Mouse (Mus musculus): Measurements from ENCODE around the gene Rad54l2. TPM values are rescaled to one million over a fixed set of nuclear protein-coding genes. Genes with fewer than 3 reads are reported as not detected.

The Rad54l2 gene
- polyA plus RNA-seq, 1 experiment from 2014 or later, result 3.7 TPM

DNA sequence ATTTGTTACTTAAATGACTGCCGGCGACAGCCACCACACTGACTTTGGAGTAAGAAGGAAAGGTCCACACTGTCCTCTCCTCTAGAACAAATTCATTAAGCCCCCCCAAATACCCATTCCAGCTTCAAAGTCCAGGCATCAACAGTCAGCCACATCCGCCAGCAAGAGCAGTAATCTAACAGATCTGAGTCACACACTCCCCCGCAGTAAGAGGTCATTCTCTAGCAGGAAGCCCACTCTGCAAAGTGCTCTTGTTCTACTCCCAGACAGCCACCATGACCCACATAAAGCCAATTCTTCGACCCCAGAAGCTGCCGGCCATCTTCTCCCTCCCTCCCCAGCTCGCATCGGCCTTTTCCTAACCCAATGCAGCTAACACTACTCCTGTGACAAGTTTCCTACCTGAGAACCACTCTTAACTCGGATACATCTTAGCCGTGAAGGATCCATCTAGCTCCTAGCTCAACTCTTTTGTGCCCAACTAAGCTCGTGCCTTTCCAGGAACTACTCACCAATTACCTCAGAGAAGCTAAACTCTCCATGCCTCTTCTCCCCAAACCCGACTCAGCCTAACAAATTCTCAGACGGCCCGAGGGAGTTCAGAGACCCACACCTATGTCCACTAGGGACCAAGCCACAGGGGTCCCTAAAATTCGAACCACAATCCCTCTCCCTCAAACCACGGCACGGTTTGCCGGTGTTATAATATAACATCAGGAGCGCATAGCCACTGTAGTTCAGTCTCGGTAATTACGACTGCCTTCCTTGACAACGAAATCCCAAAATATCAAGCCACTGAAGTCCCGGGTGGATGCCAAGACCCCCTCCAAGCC, 799 bp downstream of the Rad54l2 start:
- WGBS, result 7% methylated on average over 23 of the region's 23 CpGs
- peak; percentile 3; the same call in 1 of the 2 replicates for ATAC-seq
- Histone ChIP-seq H3K4me3 (ENCODE audit: low read length) (peak overlapping the region; percentile 99), H3K36me3 (ENCODE audit: control insufficient read depth, insufficient read depth, low read length) (no peaks in the 10 kb centered on the region), H3K27me3 (replicated peaks; ENCODE audit: control insufficient read depth, insufficient read depth, low read length) (no peaks in the 10 kb centered on the region), H3K4me2 (ENCODE audit: low read depth, low read length) (peak overlapping the region; percentile 87), H3K27ac (ENCODE audit: low read length) (peak overlapping the region; percentile 92), H3K9me3 (ENCODE audit: control insufficient read depth, low read length) (no peaks in the 10 kb centered on the region), H3K4me1 (ENCODE audit: control insufficient read depth, insufficient read depth, low read length) (peaks cover 18% of the 10 kb centered on the region), H3K9ac (ENCODE audit: low read depth, low read length) (peak overlapping the region; percentile 99)

DNA sequence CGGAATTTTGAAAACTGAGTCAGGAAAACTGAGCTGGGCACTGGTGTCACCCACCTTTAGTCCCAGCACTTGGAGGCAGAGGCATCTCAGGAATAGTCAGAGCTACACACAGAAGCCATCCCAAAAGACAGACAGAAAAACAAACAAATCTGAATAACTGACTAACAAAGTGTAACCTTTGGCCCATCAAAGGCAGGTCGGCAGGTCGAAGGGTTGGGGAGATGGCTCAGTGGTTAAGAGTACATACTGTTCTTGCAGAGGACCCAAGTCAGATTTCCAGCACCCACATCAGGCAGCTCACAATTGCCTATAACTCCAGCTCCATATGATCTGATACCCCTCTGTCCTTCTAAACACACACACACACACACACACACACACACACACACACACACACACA, 3.8 kb downstream of the Rad54l2 start:
- H3K4me3 ChIP-seq (ENCODE audit: low read length), result no peak overlapping the region
- H3K9me3 ChIP-seq (ENCODE audit: control insufficient read depth, low read length), result no peaks in the 10 kb centered on the region
- H3K36me3 ChIP-seq (ENCODE audit: control insufficient read depth, insufficient read depth, low read length), result no peaks in the 10 kb centered on the region
- ATAC-seq, result no peak
- H3K27ac ChIP-seq (ENCODE audit: low read length), result no peak overlapping the region
- no peak overlapping the region for H3K4me2 ChIP-seq (ENCODE audit: low read depth, low read length)
- no peak overlapping the region for H3K9ac ChIP-seq (ENCODE audit: low read depth, low read length)
- 65% methylated on average over 3 of the region's 3 CpGs for WGBS
- no peaks in the 10 kb centered on the region for H3K27me3 ChIP-seq (replicated peaks; ENCODE audit: control insufficient read depth, insufficient read depth, low read length)
- peaks cover 15% of the 10 kb centered on the region for H3K4me1 ChIP-seq (ENCODE audit: control insufficient read depth, insufficient read depth, low read length)

DNA sequence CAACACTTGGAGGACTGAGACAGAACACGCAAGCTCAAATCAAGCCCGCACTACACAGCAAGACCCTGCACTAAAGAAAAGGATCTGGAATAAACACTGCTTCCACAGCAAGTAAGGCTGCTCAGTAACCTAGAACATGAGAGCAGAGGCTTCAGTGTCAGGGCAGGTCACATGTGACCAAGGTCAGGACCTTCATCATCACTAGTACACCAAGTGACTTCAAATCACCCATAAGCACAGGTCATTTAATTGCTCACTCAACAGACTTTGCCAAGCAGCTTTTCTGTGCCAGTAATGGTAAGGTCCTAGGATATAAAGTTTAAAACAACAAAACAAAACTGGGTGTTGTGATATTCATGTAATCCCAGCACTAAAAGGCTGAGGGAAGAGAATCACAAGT, 5.4 kb downstream of the Rad54l2 start:
- Histone ChIP-seq H3K9ac (ENCODE audit: low read depth, low read length) (no peak overlapping the region), H3K4me1 (ENCODE audit: control insufficient read depth, insufficient read depth, low read length) (peaks cover 11% of the 10 kb centered on the region; the same call in 1 of the 2 replicates), H3K4me2 (ENCODE audit: low read depth, low read length) (no peak overlapping the region), H3K4me3 (ENCODE audit: low read length) (no peak overlapping the region), H3K36me3 (ENCODE audit: control insufficient read depth, insufficient read depth, low read length) (no peaks in the 10 kb centered on the region), H3K27me3 (replicated peaks; ENCODE audit: control insufficient read depth, insufficient read depth, low read length) (no peaks in the 10 kb centered on the region), H3K27ac (ENCODE audit: low read length) (no peak overlapping the region), H3K9me3 (ENCODE audit: control insufficient read depth, low read length) (no peaks in the 10 kb centered on the region)
- no peak for ATAC-seq
- 95% methylated on average over 2 of the region's 2 CpGs for WGBS

DNA sequence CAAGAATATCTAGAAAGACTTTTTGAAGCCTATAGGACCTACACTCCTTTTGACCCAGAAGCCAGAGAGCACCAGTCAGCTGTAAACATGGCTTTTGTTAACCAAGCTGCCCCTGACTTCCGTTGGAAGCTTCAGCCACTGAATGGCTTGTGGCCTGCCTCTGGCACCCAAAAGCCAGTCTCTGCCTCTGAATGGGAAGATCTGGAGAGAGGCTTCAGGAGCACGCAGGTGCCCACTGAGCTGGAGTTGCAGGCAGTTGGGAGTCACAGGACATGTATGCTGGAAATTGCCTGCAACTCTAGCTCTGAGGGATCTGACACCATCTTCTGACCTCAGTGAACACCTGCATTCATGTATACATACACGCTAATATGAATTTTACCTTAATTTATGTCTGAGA, 8.9 kb downstream of the Rad54l2 start:
- Histone ChIP-seq H3K4me3 (ENCODE audit: low read length) (no peak overlapping the region), H3K9me3 (ENCODE audit: control insufficient read depth, low read length) (no peaks in the 10 kb centered on the region), H3K36me3 (ENCODE audit: control insufficient read depth, insufficient read depth, low read length) (no peaks in the 10 kb centered on the region), H3K4me1 (ENCODE audit: control insufficient read depth, insufficient read depth, low read length) (no peaks in the 10 kb centered on the region), H3K4me2 (ENCODE audit: low read depth, low read length) (no peak overlapping the region), H3K9ac (ENCODE audit: low read depth, low read length) (no peak overlapping the region), H3K27me3 (replicated peaks; ENCODE audit: control insufficient read depth, insufficient read depth, low read length) (no peaks in the 10 kb centered on the region), H3K27ac (ENCODE audit: low read length) (no peak overlapping the region)
- ATAC-seq, result no peak
- 88% methylated on average over 3 of the region's 3 CpGs for WGBS

DNA sequence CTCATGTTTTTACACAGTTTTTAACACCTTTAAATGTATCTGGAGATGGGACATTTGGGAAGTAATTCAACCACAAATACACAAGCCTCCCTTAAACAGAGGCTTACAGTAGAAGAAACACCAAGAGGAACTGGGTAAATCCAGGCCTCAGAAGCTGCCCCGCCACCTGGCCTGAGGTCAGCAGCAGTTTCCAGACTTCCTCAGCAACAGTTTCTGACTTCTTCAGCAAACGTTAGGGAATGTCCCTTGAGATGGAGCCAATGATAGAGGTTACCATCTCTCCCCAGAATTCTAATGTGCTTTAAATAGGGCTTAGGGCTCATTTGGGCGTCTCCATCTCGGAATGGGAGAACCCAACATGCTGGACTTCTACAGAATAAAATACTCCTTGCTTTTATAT, 10.7 kb downstream of the Rad54l2 start:
- Histone ChIP-seq H3K36me3 (ENCODE audit: control insufficient read depth, insufficient read depth, low read length) (no peaks in the 10 kb centered on the region), H3K27ac (ENCODE audit: low read length) (no peak overlapping the region), H3K27me3 (replicated peaks; ENCODE audit: control insufficient read depth, insufficient read depth, low read length) (no peaks in the 10 kb centered on the region), H3K4me1 (ENCODE audit: control insufficient read depth, insufficient read depth, low read length) (no peaks in the 10 kb centered on the region), H3K9ac (ENCODE audit: low read depth, low read length) (no peak overlapping the region), H3K4me2 (ENCODE audit: low read depth, low read length) (no peak overlapping the region), H3K9me3 (ENCODE audit: control insufficient read depth, low read length) (no peaks in the 10 kb centered on the region), H3K4me3 (ENCODE audit: low read length) (no peak overlapping the region)
- 82% methylated on average over 4 of the region's 4 CpGs for WGBS
- no peak for ATAC-seq

DNA sequence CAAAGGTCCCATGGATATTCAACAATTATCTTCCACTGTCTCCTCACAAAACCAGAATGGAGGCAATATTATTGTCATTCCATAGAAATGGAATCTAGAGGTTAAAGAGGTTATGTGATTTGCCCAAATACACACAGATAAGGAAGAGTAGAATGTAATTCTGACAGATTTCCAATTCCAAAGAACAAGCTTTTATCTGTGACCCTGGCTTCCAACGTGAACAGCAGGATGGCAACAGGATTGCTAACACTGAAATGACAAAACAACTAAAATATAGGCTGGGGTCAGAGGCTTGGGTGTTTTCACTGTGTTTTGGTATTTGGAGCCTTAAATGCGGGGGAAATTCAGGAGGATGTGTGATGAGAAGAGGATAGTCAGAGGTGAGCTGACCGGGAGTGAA, 11.6 kb downstream of the Rad54l2 start:
- H3K4me2 ChIP-seq (ENCODE audit: low read depth, low read length), result no peak overlapping the region
- 82% methylated on average over 3 of the region's 3 CpGs for WGBS
- no peaks in the 10 kb centered on the region for H3K36me3 ChIP-seq (ENCODE audit: control insufficient read depth, insufficient read depth, low read length)
- H3K9me3 ChIP-seq (ENCODE audit: control insufficient read depth, low read length), result no peaks in the 10 kb centered on the region
- no peaks in the 10 kb centered on the region for H3K4me1 ChIP-seq (ENCODE audit: control insufficient read depth, insufficient read depth, low read length)
- H3K9ac ChIP-seq (ENCODE audit: low read depth, low read length), result no peak overlapping the region
- H3K4me3 ChIP-seq (ENCODE audit: low read length), result no peak overlapping the region
- H3K27me3 ChIP-seq (replicated peaks; ENCODE audit: control insufficient read depth, insufficient read depth, low read length), result no peaks in the 10 kb centered on the region
- no peak for ATAC-seq
- no peak overlapping the region for H3K27ac ChIP-seq (ENCODE audit: low read length)

DNA sequence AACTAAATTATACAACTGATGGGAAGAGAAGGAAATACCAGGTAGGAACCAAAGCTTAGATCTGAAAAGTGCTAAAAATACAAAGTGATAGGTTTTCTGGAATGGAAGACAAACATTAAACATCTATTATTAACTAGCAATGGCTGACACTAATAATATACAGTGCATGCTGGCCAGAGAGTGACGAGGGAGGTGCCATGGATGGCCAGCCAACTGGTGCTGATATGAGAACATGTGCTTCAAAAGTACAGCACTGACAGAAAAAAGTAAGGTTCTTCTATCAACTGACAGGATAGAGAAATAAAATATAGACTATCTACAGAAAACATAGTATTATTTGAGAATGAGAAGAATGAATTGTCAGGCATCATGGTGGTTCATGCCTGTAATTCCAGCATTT, 12.9 kb downstream of the Rad54l2 start:
- Histone ChIP-seq H3K27ac (ENCODE audit: low read length) (no peak overlapping the region), H3K4me1 (ENCODE audit: control insufficient read depth, insufficient read depth, low read length) (peaks cover 4% of the 10 kb centered on the region; the same call in 1 of the 2 replicates), H3K4me3 (ENCODE audit: low read length) (no peak overlapping the region), H3K4me2 (ENCODE audit: low read depth, low read length) (no peak overlapping the region), H3K27me3 (replicated peaks; ENCODE audit: control insufficient read depth, insufficient read depth, low read length) (no peaks in the 10 kb centered on the region), H3K36me3 (ENCODE audit: control insufficient read depth, insufficient read depth, low read length) (no peaks in the 10 kb centered on the region), H3K9ac (ENCODE audit: low read depth, low read length) (no peak overlapping the region), H3K9me3 (ENCODE audit: control insufficient read depth, low read length) (no peaks in the 10 kb centered on the region)
- WGBS, result 91% methylated on average over 1 of the region's 1 CpGs
- ATAC-seq, result no peak

DNA sequence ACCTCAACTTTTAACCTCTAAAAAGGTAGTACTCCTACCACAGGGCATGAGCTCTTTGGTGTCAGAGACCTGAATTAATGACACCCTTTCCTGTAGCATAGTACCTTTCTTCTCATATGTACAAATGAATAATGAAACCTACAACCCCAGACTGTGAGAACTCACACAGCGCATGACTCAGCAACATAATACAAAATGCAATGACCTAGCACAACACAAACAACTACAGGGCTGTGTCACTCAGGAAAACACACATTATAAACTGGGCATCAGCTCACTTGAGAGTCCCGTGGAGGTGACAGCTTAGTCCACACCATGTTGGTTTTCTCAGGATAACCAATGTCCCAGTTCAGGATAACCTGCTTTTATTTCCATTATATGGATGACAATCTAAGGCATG, 17.2 kb downstream of the Rad54l2 start:
- 86% methylated on average over 2 of the region's 2 CpGs for WGBS
- ATAC-seq, result no peak
- Histone ChIP-seq H3K9ac (ENCODE audit: low read depth, low read length) (no peak overlapping the region), H3K27me3 (replicated peaks; ENCODE audit: control insufficient read depth, insufficient read depth, low read length) (no peaks in the 10 kb centered on the region), H3K4me2 (ENCODE audit: low read depth, low read length) (no peak overlapping the region), H3K4me1 (ENCODE audit: control insufficient read depth, insufficient read depth, low read length) (peaks cover 11% of the 10 kb centered on the region), H3K4me3 (ENCODE audit: low read length) (no peak overlapping the region), H3K27ac (ENCODE audit: low read length) (no peak overlapping the region), H3K36me3 (ENCODE audit: control insufficient read depth, insufficient read depth, low read length) (no peaks in the 10 kb centered on the region), H3K9me3 (ENCODE audit: control insufficient read depth, low read length) (no peaks in the 10 kb centered on the region)

DNA sequence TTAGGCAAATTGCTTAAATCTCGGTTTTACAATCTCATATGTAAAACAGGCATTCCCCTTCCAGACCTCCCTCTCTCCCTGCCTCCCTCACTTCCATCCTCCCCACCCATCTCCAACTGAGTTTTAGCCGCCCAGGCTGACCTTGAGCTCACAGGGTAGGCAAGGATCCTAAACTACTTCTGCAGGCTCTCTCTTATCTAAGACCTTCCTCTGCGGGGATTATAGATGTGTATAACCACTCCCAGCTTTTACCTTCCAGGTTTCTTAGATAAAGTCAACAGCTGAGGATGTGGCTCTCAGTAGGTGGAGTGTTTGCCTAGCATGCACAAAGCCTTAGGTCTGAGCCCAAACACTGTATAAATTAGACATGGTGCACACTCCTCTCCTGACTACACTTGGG, 18.8 kb downstream of the Rad54l2 start:
- Histone ChIP-seq H3K9ac (ENCODE audit: low read depth, low read length) (no peak overlapping the region), H3K27ac (ENCODE audit: low read length) (no peak overlapping the region), H3K9me3 (ENCODE audit: control insufficient read depth, low read length) (no peaks in the 10 kb centered on the region), H3K4me2 (ENCODE audit: low read depth, low read length) (no peak overlapping the region), H3K27me3 (replicated peaks; ENCODE audit: control insufficient read depth, insufficient read depth, low read length) (no peaks in the 10 kb centered on the region), H3K4me1 (ENCODE audit: control insufficient read depth, insufficient read depth, low read length) (peaks cover 11% of the 10 kb centered on the region), H3K4me3 (ENCODE audit: low read length) (no peak overlapping the region), H3K36me3 (ENCODE audit: control insufficient read depth, insufficient read depth, low read length) (no peaks in the 10 kb centered on the region)
- WGBS, result 65% methylated on average over 3 of the region's 3 CpGs
- peak; percentile 64 for ATAC-seq

DNA sequence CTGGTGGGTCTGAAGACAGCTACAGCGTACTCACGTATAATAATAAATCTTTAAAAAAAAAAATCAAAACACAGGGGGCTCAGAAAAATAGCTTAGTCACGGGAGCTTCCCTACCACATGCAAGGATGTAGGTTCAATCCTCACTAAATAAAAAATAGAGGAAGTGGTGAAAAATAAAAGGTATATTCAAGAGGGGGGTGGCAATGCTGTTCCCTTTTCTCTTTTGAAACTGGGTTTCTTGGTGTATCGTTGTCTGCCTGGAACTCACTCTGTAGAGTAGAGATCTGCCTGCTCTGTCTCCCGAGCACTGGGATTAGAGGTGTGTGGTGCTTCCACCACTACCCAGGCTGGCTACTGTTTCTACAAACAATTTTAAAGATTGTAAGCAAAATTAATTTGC, 19.2 kb downstream of the Rad54l2 start:
- H3K27me3 ChIP-seq (replicated peaks; ENCODE audit: control insufficient read depth, insufficient read depth, low read length), result no peaks in the 10 kb centered on the region
- H3K4me3 ChIP-seq (ENCODE audit: low read length), result no peak overlapping the region
- peaks cover 11% of the 10 kb centered on the region for H3K4me1 ChIP-seq (ENCODE audit: control insufficient read depth, insufficient read depth, low read length)
- H3K36me3 ChIP-seq (ENCODE audit: control insufficient read depth, insufficient read depth, low read length), result no peaks in the 10 kb centered on the region
- H3K9me3 ChIP-seq (ENCODE audit: control insufficient read depth, low read length), result no peaks in the 10 kb centered on the region
- ATAC-seq, result no peak
- 88% methylated on average over 5 of the region's 5 CpGs for WGBS
- H3K4me2 ChIP-seq (ENCODE audit: low read depth, low read length), result no peak overlapping the region
- no peak overlapping the region for H3K27ac ChIP-seq (ENCODE audit: low read length)
- H3K9ac ChIP-seq (ENCODE audit: low read depth, low read length), result no peak overlapping the region

All from intestine, embryonic 16.5 days (tissue).